Mouse (Mus musculus) lung, adult 2 months (tissue): ENCODE results near the gene Cdk5rap1.

Experiments used
- CTCF ChIP-seq: fragments of 200-500 bp; IDR thresholded peaks from 2 replicates; pipeline ENCODE4 v1.5.1; 2011; ENCODE audit warnings: mild to moderate bottlenecking, low read length, control low read depth; ENCODE audit not compliant: insufficient read depth
- POLR2A ChIP-seq: fragments of 200-500 bp; IDR thresholded peaks from 2 replicates; pipeline ENCODE4 v1.6.1; 2011; ENCODE audit warnings: low read depth, mild to moderate bottlenecking, control low read depth, low read length, borderline replicate concordance; ENCODE audit errors: extremely low read depth

DNA sequence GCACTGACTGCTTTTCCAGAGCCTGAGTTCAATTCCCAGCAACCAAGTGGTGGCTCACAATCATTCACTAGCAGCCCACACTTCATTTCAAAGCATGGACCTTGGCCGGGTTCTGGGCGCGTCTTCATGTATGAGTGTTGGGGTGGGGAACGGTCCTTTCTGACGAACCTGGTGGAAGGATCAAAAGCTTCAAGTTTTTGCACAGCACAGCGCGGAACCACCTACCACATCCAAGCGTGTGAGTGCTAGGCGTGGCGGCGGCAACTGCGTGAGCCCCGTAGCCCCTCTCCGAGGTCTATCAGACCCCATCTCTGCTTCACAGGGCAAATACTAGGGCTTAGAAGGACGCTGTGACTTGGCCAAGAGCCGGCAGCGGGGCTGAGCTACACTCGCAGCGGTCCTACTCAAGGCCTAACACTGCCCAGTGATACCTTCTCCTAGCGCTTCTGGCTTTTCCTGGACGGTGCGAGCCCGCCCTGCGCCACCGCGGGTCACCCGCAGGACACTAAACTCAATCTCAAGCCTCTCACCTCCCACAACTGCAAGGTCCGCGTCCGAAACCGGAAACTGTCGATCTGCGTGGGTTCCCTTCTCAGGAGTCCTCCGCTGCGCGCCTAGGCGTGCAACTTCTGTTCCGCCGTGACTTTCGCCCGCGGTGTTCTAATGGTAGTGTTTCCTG is 520 bp downstream of the Cdk5rap1 start:
- TF ChIP-seq POLR2A: peak; percentile 92
- TF ChIP-seq CTCF: no peak
